Mouse (Mus musculus) Patski (cell line): ENCODE measurements around the gene Calhm5. TPM values are rescaled to one million over a fixed set of nuclear protein-coding genes. Genes with fewer than 3 reads are reported as not detected.

ENCODE experiments used
- ATAC-seq: fragments of 100-300 bp; one replicate; pipeline ENCODE4 v1.8.0; 2021
- CTCF ChIA-PET: fragments of 350-600 bp; sonication (Branson Sonifier 250); formaldehyde crosslinking; loops from one replicate; lab custom pipeline; 2022; ENCODE audit warnings: inconsistent platforms; lab: Charles Lee
- POLR2A ChIA-PET: fragments of 350-600 bp; sonication (Branson Sonifier 250); formaldehyde crosslinking; loops from one replicate; lab custom pipeline; 2022; ENCODE audit warnings: antibody characterized with exemption, inconsistent platforms; lab: Charles Lee
- DNase-seq: peaks from one replicate; pipeline ENCODE4 v3.0.0-alpha.2; 2011; ENCODE audit warnings: low read depth, low spot score
- H3K27me3 ChIP-seq: fragments of 371-371 bp; one replicate; pipeline ENCODE4 v1.5.1; 2021
- CTCF ChIP-seq: fragments of 100-300 bp; IDR thresholded peaks from one replicate; pipeline ENCODE4 v1.5.1; 2021
- in situ Hi-C: fragments of 300-500 bp; cut with MboI; formaldehyde crosslinking; loops from 3 replicates; pipeline ENCODE4 v1.11.1; 2018; ENCODE audit warnings: low pct_unique_long_range_greater_than_20kb, mixed read lengths
- polyA plus RNA-seq: library from polyadenylated mRNA; unstranded; gene quantifications from one replicate; pipeline ENCODE4 v1.2.3, GENCODE M21; 2021

Calhm5 gene
- polyA plus RNA-seq, 1 experiment from 2014 or later: 0.59 TPM

DNA sequence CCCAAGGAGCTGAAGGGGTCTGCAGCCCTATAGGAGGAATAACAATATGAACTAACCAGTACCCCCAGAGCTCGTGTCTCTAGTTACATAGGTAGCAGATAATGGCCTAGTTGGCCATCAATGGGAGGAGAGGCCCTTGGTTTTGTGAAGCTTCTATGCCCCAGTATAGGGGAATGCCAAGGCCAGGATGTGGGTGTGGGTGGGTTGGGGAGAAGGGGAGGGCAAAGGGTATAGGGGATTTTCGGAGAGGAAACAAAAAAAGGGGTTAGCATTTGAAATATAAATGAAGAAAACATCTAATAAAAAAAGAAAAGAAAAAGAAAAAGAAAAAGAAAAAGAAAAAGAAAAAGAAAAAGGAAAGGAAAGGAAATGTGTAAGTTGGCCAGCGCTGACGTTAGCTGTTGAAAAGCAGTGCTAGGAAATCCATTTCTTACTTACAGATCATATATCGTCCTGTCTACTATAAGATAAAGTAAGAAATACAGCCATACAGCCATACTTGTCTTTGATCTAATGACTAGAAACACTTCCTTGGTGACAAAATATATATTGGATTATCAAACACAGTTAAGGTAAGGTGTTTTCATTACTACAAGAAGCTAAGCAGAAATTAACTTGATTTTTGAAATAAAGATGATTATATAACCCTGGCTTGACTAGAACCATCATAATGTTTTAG is 21.7 kb downstream of the Calhm5 start:
- TF ChIP-seq CTCF: no peak
- ATAC-seq: no peak
- ChIA-PET POLR2A (no interaction called here), CTCF (interaction anchor here (1.1 kb wide), 1 partner anchor 14 kb away, joined by 3 read pairs; no protein-coding TSS in a partner anchor)
- in situ Hi-C loops: no loop called here
- no peaks in the 10 kb centered on the region for H3K27me3 ChIP-seq
- no peak for DNase-seq

DNA sequence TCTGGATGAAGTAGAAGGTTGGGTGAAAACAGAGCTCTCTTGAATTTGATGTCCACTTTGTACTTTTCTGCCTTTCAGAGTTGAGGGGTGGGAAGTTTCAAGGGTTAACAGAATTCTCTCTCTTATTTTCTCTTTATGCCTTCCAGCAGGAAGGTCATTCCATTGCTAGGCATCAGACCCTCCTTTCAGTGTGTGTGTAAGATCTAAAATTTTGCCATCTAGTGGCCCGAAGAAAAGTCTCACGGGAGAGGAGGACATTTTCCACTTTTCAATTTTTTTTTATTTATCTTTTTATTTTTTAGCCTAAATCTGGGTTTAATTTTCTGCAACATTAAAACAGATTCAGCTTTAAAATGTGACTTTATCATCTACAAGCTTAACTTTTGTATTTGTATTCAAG is 24.7 kb downstream of the Calhm5 start:
- ChIA-PET POLR2A (no interaction called here), CTCF (interaction anchor here (1.1 to 2.4 kb wide), 5 partner anchors 9 to 35 kb away, joined by 4 to 9 read pairs (median 5); no protein-coding TSS in a partner anchor)
- DNase-seq: no peak
- in situ Hi-C loops: no loop called here
- ATAC-seq: peak; percentile 67
- TF ChIP-seq CTCF: peak; percentile 42
- no peaks in the 10 kb centered on the region for H3K27me3 ChIP-seq

DNA sequence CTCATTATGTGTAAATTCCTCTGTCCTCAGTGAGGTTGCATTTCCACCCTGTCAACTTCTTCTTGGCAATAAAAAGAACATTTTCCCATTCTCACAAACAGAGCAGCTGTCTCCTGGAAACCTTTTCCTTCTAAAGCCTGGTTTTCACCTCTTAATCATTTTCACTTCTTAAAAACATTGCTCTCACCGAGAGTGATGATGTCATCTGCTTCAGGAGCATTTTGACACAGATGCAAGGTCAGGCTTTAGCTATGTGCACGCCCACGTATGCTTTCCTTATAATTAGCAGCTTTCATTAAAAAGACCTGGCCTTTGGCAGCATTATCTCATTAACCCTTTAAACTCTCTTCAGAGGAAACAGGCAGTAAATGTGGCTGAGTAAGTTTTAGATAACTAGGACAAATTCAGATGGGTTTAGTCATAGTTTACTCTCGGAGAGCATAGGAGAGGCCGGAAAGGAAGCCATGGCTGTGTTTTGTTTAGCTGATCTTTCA is 25.3 kb downstream of the Calhm5 start:
- no peak for TF ChIP-seq CTCF
- ATAC-seq: peak; percentile 60
- H3K27me3 ChIP-seq: no peaks in the 10 kb centered on the region
- CTCF ChIA-PET: interaction anchor here (1.1 to 2.4 kb wide), 5 partner anchors 8 to 34 kb away, joined by 4 to 9 read pairs (median 5); no protein-coding TSS in a partner anchor
- no peak for DNase-seq
- in situ Hi-C loops: no loop called here
- POLR2A ChIA-PET: no interaction called here

DNA sequence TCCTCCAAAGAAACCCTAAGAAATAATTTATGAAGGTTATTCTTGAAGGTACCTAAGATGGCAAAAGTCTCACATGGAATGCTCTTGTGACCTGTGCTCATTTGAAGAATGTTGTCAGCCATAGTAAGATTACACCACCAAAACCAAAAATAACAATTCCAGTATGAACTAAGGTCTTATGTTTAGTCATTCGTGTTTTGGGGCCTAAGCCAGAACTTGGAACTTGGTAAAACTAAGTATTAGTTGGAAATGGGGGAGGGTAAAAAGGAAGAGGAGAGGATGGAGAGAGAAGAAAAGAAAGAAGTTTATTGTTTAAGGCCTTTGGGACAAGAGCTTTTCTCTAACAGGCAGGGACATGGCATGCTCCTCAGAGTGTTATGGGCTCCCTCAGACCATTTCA is 26.7 kb downstream of the Calhm5 start:
- ChIA-PET CTCF (interaction anchor here (0.8 to 1.3 kb wide), 2 partner anchors 14 to 36 kb away, joined by 3 read pairs; no protein-coding TSS in a partner anchor), POLR2A (no interaction called here)
- in situ Hi-C loops: no loop called here
- no peak for TF ChIP-seq CTCF
- ATAC-seq: no peak
- no peaks in the 10 kb centered on the region for H3K27me3 ChIP-seq
- no peak for DNase-seq

DNA sequence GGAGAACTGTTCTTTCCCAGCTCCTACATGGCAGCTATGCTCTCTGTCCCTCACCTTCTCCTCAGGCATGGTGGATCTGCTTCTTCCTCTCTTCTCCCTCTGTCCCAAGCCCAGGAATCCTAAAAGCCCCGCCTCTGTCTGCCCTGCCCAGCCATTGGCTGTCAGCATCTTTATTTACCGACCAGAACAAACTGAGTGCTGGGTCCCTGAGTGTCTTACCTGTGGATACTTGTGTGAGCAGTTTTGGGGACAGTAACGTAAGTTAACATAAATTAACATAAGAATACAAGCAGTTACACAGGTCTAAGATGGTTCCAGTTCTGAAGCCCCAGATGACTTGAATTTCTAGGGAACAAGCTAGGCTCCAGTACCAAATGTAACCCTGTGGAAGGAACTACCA is 29.7 kb downstream of the Calhm5 start:
- no peaks in the 10 kb centered on the region for H3K27me3 ChIP-seq
- POLR2A ChIA-PET: no interaction called here
- CTCF ChIA-PET: interaction anchor here (1.3 kb wide), 1 partner anchor 261 kb away, joined by 5 read pairs; no protein-coding TSS in a partner anchor
- TF ChIP-seq CTCF: no peak
- in situ Hi-C loops: no loop called here
- DNase-seq: no peak
- no peak for ATAC-seq

DNA sequence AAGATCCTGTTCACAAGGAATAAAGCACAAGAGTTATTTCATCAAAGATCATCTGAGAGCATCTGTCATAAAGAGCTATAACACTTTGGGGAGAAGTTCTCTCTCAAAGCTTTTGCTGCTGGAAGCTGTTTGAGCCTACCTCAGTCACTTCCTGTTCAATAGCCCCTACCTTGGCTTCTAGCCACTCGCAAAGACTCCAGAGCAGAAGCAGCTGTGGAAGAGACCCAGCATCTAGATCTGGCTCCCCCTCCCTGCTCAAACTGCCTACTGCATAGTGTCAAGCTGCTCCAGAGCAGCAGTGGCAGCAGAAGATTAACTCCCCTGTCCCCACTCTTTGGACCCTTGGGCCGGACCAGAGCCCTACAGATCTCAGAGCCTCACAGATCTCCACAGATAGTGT is 42.3 kb downstream of the Calhm5 start:
- TF ChIP-seq CTCF: no peak
- ChIA-PET CTCF (interaction anchor here (1.5 kb wide), 1 partner anchor 42 kb away, joined by 3 read pairs; the partner anchor contains the start of gene Calhm5), POLR2A (no interaction called here)
- ATAC-seq (no peak), DNase-seq (no peak)
- peaks cover 3% of the 10 kb centered on the region for H3K27me3 ChIP-seq
- in situ Hi-C loops: no loop called here

DNA sequence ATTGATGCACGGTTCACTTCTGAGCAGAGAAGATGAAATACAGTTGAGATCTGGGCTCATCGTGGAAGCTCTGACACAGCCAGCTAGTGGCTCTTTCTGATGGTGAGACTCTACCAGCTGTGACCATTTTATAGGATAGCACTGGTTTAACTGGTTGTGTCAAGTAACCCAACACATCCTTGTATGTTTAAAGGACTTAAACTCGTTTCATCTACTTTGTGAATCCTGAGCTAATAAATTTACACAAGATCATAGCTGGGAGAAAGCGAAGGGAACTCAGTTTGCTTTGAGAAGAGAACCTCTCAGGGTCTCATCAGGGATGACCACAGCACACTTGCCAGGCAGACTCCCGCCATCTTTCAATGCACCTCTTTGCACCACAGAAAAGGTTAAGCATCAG is 52.1 kb downstream of the Calhm5 start, which contains the start of gene Calhm4:
Gene Calhm4, minus strand, starts transcription at position 101 of the 400 bp plus-strand sequence.
- ATAC-seq (no peak), DNase-seq (no peak)
- POLR2A ChIA-PET: no interaction called here
- in situ Hi-C loops: no loop called here
- CTCF ChIA-PET: interaction anchor here (1.1 to 5.8 kb wide), 5 partner anchors 11 to 51 kb away, joined by 3 to 25 read pairs (median 4); partner anchors contain the start of gene Calhm5
- H3K27me3 ChIP-seq: peaks cover 61% of the 10 kb centered on the region
- TF ChIP-seq CTCF: no peak

Other genes with a start within 250 kb of the Calhm5 start
- gene Sult3a1, start 238.8 kb downstream of the Calhm5 start, polyA plus RNA-seq: not detected
- 0.06 TPM for gene Rsph4a, start 191.4 kb downstream of the Calhm5 start, polyA plus RNA-seq
- gene Zup1, start 145.2 kb downstream of the Calhm5 start, polyA plus RNA-seq: 14.3 TPM
- gene Rwdd1, start 76.9 kb downstream of the Calhm5 start, polyA plus RNA-seq: 93.8 TPM
- gene Trappc3l, start 58.9 kb downstream of the Calhm5 start, polyA plus RNA-seq: not detected
- gene Calhm4, start 52.2 kb downstream of the Calhm5 start, polyA plus RNA-seq: 0.03 TPM
- not detected for gene Calhm6, start 31.5 kb upstream of the Calhm5 start, polyA plus RNA-seq
- 6.8 TPM for gene Dse, start 111.2 kb upstream of the Calhm5 start, polyA plus RNA-seq
- 50.8 TPM for gene Tspyl1, start 185.7 kb upstream of the Calhm5 start, polyA plus RNA-seq
- 11.5 TPM for gene Tspyl4, start 200.9 kb upstream of the Calhm5 start, polyA plus RNA-seq